Mouse (Mus musculus): ENCODE data around the gene Iqch. TPM values are rescaled to one million over a fixed set of nuclear protein-coding genes. Genes with fewer than 3 reads are reported as not detected.

Gene Iqch
- polyA plus RNA-seq, 1 experiment from 2014 or later, result 0.09 TPM

DNA sequence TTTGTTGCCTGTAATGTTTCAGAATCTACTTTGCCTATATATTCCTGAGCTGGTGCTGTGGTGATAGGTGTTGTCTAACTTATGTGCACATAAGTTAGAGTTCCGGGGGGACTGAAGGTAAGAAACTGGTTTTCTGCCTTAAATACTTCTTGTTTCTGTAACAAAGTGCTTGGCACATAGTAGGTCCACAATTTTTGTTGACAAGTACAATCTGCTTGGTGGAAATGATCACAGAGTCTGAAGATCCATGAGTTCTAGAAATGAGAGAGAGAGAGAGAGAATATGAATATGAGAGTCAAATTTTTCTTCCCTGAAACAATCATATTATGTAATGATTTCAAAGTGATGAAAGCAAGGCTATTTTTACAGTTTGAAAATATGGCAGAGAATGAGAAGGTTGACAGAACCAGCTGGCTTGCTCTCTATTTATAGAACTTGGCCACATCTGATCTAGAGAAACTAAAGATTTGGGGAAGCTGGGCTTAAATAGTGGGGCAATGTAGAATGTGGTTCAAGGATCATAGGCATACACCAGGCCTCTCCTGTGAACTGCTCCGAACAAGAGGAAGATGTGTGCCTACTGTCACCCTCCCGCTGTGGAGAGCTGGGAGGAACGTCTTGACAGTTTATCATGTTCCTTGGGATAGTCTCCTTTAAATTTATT is 39.8 kb upstream of the Iqch start:
- H3K4me1 ChIP-seq (replicated peaks; ENCODE audit: control insufficient read depth, insufficient read depth, low read length), result no peaks in the 10 kb centered on the region
- no peak overlapping the region for H3K4me2 ChIP-seq (ENCODE audit: low read length)
- no peak overlapping the region for H3K9ac ChIP-seq (ENCODE audit: low read length)
- no peak for DNase-seq (ENCODE audit: low spot score)
- H3K27me3 ChIP-seq (replicated peaks; ENCODE audit: control insufficient read depth, insufficient read depth, low read length), result no peaks in the 10 kb centered on the region
- no peak overlapping the region for H3K27ac ChIP-seq (ENCODE audit: low read depth)
- H3K4me3 ChIP-seq (ENCODE audit: low read depth, low read length), result no peak overlapping the region
- no peak for ATAC-seq (replicated peaks; ENCODE audit: low FRiP score, low TSS enrichment, low read depth)
- peaks cover 21% of the 10 kb centered on the region for H3K36me3 ChIP-seq (ENCODE audit: control insufficient read depth, insufficient read depth, low read length)
- H3K9me3 ChIP-seq (ENCODE audit: control insufficient read depth, low read length), result no peaks in the 10 kb centered on the region
- 89% methylated on average over 4 of the region's 4 CpGs for WGBS

DNA sequence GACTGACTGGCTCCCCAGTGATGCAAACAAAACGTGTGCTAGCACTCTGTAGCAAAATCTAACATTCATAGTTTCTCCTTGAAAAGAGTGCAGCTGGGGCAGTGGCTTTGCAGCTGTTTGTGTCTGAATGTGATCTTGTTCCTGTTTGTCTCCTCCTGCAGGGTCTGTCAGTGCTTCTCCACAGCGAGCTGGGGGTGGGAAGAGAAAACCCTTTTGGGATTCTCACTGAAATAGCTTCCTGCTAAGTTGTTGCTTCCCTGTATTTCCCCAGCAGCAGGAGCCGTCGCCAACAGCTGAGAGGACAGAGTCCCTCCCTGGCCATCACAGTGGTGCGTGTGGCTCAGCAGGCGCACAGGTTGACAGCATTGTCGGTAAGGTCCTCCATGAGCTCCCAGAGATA is 33.8 kb upstream of the Iqch start:
- H3K4me2 ChIP-seq (ENCODE audit: low read length), result no peak overlapping the region
- H3K4me1 ChIP-seq (replicated peaks; ENCODE audit: control insufficient read depth, insufficient read depth, low read length), result no peaks in the 10 kb centered on the region; the same call in 1 of the 2 replicates
- no peak overlapping the region for H3K27ac ChIP-seq (ENCODE audit: low read depth)
- 0 out of 2 replicates have a peak, but pooled peaks cover 8% of the 10 kb centered on the region for H3K36me3 ChIP-seq (ENCODE audit: control insufficient read depth, insufficient read depth, low read length)
- no peak overlapping the region for H3K4me3 ChIP-seq (ENCODE audit: low read depth, low read length)
- WGBS, result 71% methylated on average over 7 of the region's 7 CpGs
- H3K27me3 ChIP-seq (replicated peaks; ENCODE audit: control insufficient read depth, insufficient read depth, low read length), result no peaks in the 10 kb centered on the region
- no peaks in the 10 kb centered on the region for H3K9me3 ChIP-seq (ENCODE audit: control insufficient read depth, low read length)
- ATAC-seq (replicated peaks; ENCODE audit: low FRiP score, low TSS enrichment, low read depth), result no peak
- H3K9ac ChIP-seq (ENCODE audit: low read length), result no peak overlapping the region
- no peak for DNase-seq (ENCODE audit: low spot score)

DNA sequence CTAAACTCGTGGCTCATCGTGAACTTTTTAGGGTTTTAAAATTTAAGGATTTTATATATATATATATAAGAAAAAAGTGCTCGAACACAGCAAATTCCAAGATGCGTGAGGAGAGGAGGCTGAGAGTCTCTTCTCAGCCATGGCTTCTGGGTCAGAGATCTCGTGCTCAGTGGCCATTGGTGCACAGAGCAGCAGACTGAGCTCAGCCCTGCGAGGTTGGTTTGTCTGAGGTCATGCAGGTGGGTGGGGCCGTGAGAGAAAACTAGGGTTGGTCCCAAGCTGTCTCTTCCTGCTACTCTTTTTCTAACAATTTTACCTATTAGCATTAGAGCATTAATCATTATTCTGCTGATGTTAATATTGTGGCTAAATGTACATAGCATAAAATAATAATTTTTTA is 31.0 kb upstream of the Iqch start:
- H3K27me3 ChIP-seq (replicated peaks; ENCODE audit: control insufficient read depth, insufficient read depth, low read length), result no peaks in the 10 kb centered on the region
- no peak for ATAC-seq (replicated peaks; ENCODE audit: low FRiP score, low TSS enrichment, low read depth)

DNA sequence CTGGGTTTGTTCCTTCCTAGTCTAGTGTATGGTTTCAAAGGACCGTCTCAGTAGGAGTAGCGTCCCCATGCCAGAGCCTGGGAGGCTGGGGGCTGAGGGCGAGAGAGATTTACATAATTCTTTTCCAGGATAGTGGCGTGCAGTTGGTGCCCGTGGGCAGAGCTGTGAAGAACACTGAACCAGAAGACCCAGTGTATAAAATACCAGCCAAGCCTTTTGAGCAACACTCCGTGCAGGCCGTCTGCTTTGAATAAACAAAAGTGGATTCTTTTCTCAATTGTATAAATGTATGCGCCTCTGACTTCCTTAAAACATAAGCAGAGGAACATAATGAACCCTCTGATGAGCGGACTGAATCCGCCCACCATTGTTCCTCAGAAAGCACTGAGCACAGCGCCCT is 30.6 kb upstream of the Iqch start:
- H3K4me1 ChIP-seq (replicated peaks; ENCODE audit: control insufficient read depth, insufficient read depth, low read length), result no peaks in the 10 kb centered on the region; the same call in 1 of the 2 replicates
- H3K4me2 ChIP-seq (ENCODE audit: low read length), result peak overlapping the region; percentile 14; the same call in 1 of the 2 replicates
- no peak overlapping the region for H3K4me3 ChIP-seq (ENCODE audit: low read depth, low read length)
- 38% methylated on average over 11 of the region's 11 CpGs for WGBS
- DNase-seq (ENCODE audit: low spot score) (no peak), ATAC-seq (replicated peaks; ENCODE audit: low FRiP score, low TSS enrichment, low read depth) (no peak)
- H3K9ac ChIP-seq (ENCODE audit: low read length), result no peak overlapping the region
- H3K9me3 ChIP-seq (ENCODE audit: control insufficient read depth, low read length), result no peaks in the 10 kb centered on the region
- 0 out of 2 replicates have a peak, but pooled peaks cover 3% of the 10 kb centered on the region for H3K36me3 ChIP-seq (ENCODE audit: control insufficient read depth, insufficient read depth, low read length)
- H3K27me3 ChIP-seq (replicated peaks; ENCODE audit: control insufficient read depth, insufficient read depth, low read length), result no peaks in the 10 kb centered on the region
- H3K27ac ChIP-seq (ENCODE audit: low read depth), result peak overlapping the region; percentile 17; the same call in 1 of the 2 replicates

More for the DNA sequence above, 31.0 kb upstream of the Iqch start:
- Histone ChIP-seq H3K4me3 (ENCODE audit: low read depth, low read length) (no peak overlapping the region), H3K9me3 (ENCODE audit: control insufficient read depth, low read length) (no peaks in the 10 kb centered on the region), H3K4me2 (ENCODE audit: low read length) (peak overlapping the region; percentile 14; the same call in 1 of the 2 replicates), H3K27ac (ENCODE audit: low read depth) (peak overlapping the region; percentile 17; the same call in 1 of the 2 replicates), H3K36me3 (ENCODE audit: control insufficient read depth, insufficient read depth, low read length) (no peaks in the 10 kb centered on the region), H3K9ac (ENCODE audit: low read length) (no peak overlapping the region), H3K4me1 (replicated peaks; ENCODE audit: control insufficient read depth, insufficient read depth, low read length) (no peaks in the 10 kb centered on the region; the same call in 1 of the 2 replicates)
- DNase-seq (ENCODE audit: low spot score), result no peak
- WGBS, result 52% methylated on average over 7 of the region's 7 CpGs

DNA sequence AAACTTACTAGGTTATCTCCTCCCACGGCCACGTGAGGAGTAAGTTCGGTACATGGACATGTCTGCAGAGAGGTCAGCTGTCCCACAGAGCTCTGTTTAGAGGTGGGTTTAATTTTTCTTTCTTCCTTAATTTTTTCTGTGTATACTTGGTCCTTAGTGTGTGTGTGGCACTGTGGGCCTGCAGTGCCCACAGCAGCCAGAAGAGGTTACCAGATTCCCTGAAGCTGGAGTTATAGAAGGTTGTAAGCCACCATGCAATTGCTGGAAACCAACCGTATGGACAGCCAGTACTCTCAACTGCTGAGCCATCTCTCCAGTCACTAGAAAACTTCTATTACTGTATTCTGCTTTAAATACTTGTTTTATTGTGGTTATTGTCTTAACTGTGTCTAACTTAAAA is 29.8 kb upstream of the Iqch start:
- Histone ChIP-seq H3K36me3 (ENCODE audit: control insufficient read depth, insufficient read depth, low read length) (0 out of 2 replicates have a peak, but pooled peaks cover 6% of the 10 kb centered on the region), H3K27me3 (replicated peaks; ENCODE audit: control insufficient read depth, insufficient read depth, low read length) (no peaks in the 10 kb centered on the region), H3K9ac (ENCODE audit: low read length) (no peak overlapping the region), H3K27ac (ENCODE audit: low read depth) (no peak overlapping the region), H3K4me2 (ENCODE audit: low read length) (no peak overlapping the region), H3K9me3 (ENCODE audit: control insufficient read depth, low read length) (no peaks in the 10 kb centered on the region), H3K4me3 (ENCODE audit: low read depth, low read length) (no peak overlapping the region), H3K4me1 (replicated peaks; ENCODE audit: control insufficient read depth, insufficient read depth, low read length) (no peaks in the 10 kb centered on the region; the same call in 1 of the 2 replicates)
- WGBS, result 95% methylated on average over 4 of the region's 4 CpGs
- ATAC-seq (replicated peaks; ENCODE audit: low FRiP score, low TSS enrichment, low read depth) (no peak), DNase-seq (ENCODE audit: low spot score) (no peak)

DNA sequence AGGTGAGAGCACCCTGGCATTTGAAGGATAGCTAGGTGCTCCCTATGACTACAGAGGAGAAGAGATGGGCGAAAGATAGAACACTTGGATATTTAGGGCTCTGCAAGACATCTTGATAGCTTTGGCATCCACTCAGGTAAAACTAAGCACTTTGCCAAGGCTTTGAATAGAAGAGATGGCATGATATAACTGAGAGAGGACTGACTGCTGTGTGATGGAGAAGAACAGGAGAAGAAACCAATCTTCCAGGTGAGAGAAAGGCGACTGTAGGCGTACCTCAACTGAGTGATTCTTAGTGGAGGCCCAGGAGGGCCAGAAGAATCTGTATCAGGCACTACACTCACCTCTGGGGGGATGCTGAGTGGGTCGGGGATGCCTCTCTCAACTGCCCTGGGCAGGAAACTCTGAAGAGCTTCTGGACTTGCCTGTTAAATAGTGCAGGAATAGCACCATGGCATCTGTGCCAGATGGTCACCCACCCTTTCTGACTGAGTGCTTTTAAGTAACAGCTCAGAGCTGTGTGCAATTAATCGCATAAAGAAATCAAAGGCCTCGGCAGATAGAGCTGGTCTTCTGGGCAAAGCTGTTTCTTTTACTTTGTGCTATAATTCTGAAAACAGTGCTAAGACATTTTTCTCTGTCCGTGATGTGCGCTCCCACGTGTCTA is 22.9 kb upstream of the Iqch start:
- 87% methylated on average over 9 of the region's 9 CpGs for WGBS
- Histone ChIP-seq H3K27me3 (replicated peaks; ENCODE audit: control insufficient read depth, insufficient read depth, low read length) (no peaks in the 10 kb centered on the region), H3K27ac (ENCODE audit: low read depth) (no peak overlapping the region), H3K4me3 (ENCODE audit: low read depth, low read length) (no peak overlapping the region), H3K36me3 (ENCODE audit: control insufficient read depth, insufficient read depth, low read length) (peaks cover 18% of the 10 kb centered on the region; the same call in 1 of the 2 replicates), H3K9me3 (ENCODE audit: control insufficient read depth, low read length) (no peaks in the 10 kb centered on the region), H3K4me2 (ENCODE audit: low read length) (no peak overlapping the region), H3K9ac (ENCODE audit: low read length) (no peak overlapping the region), H3K4me1 (replicated peaks; ENCODE audit: control insufficient read depth, insufficient read depth, low read length) (no peaks in the 10 kb centered on the region)
- DNase-seq (ENCODE audit: low spot score) (no peak), ATAC-seq (replicated peaks; ENCODE audit: low FRiP score, low TSS enrichment, low read depth) (no peak)

DNA sequence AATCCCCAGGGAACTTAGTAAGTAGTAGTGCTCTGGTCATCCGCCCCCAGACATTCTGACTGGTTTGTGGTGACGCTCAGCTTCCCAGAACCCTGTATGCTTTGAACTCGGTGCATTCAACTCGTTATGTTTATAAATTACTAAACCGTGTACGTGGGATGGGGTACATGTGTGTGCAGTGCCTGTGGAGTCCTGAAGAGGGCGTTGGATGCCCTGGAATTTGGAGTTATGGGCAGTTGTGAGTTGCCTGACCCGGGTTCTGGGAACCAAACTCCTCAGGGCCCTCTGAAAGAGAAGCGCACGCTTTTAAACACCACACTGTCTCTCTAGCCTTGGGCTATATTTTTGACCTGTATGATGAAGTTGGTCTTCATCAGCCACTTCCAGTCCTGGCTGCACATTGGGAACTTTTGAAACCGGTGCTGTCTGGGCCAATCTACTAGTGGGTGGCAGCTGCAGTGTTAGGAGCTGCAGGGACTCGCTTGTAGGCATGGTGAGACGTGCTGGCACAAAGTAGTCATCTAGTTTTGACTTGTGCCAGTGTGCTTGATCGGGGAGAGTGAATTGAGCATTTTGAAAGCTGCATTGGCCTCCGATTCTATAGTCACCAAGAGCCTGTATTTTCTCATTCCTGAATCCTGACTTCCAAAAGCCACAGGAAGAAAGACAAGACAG is 21.7 kb upstream of the Iqch start:
- H3K4me1 ChIP-seq (replicated peaks; ENCODE audit: control insufficient read depth, insufficient read depth, low read length), result no peaks in the 10 kb centered on the region
- ATAC-seq (replicated peaks; ENCODE audit: low FRiP score, low TSS enrichment, low read depth), result no peak
- no peak overlapping the region for H3K9ac ChIP-seq (ENCODE audit: low read length)
- H3K36me3 ChIP-seq (ENCODE audit: control insufficient read depth, insufficient read depth, low read length), result peaks cover 25% of the 10 kb centered on the region; the same call in 1 of the 2 replicates
- no peaks in the 10 kb centered on the region for H3K9me3 ChIP-seq (ENCODE audit: control insufficient read depth, low read length)
- 81% methylated on average over 15 of the region's 15 CpGs for WGBS
- no peak for DNase-seq (ENCODE audit: low spot score)
- no peaks in the 10 kb centered on the region for H3K27me3 ChIP-seq (replicated peaks; ENCODE audit: control insufficient read depth, insufficient read depth, low read length)
- H3K4me3 ChIP-seq (ENCODE audit: low read depth, low read length), result no peak overlapping the region
- H3K27ac ChIP-seq (ENCODE audit: low read depth), result no peak overlapping the region
- H3K4me2 ChIP-seq (ENCODE audit: low read length), result no peak overlapping the region

DNA sequence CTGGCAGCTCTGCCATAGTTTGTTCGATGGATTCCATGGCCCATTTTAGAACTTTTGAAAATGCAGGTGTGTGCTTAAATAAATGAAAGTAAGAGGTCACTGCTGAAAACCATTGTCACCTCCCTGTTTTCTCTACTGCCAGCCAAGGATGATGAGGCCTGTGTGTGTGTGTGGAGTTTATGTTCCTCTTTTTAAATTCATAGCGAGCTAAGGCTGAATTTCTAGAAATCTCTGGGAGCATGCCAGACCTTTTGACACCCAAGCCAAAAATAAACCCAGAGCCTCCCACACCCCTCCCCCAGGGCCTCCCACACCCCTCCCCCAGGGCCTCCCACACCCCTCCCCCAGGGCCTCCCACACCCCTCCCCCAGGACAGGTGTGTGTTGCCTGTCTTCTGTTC is 15.7 kb upstream of the Iqch start:
- Histone ChIP-seq H3K4me2 (ENCODE audit: low read length) (no peak overlapping the region), H3K27me3 (replicated peaks; ENCODE audit: control insufficient read depth, insufficient read depth, low read length) (no peaks in the 10 kb centered on the region), H3K9ac (ENCODE audit: low read length) (no peak overlapping the region), H3K4me1 (replicated peaks; ENCODE audit: control insufficient read depth, insufficient read depth, low read length) (peaks cover 14% of the 10 kb centered on the region), H3K36me3 (ENCODE audit: control insufficient read depth, insufficient read depth, low read length) (peaks cover 43% of the 10 kb centered on the region), H3K4me3 (ENCODE audit: low read depth, low read length) (no peak overlapping the region), H3K27ac (ENCODE audit: low read depth) (no peak overlapping the region), H3K9me3 (ENCODE audit: control insufficient read depth, low read length) (no peaks in the 10 kb centered on the region)
- ATAC-seq (replicated peaks; ENCODE audit: low FRiP score, low TSS enrichment, low read depth) (no peak), DNase-seq (ENCODE audit: low spot score) (no peak)
- 81% methylated on average over 2 of the region's 2 CpGs for WGBS

Data from intestine, embryonic 14.5 days (tissue).